Mouse (Mus musculus) ES-Bruce4 (cell line): ENCODE data around the gene Zfp385c.

Experiments
- CTCF ChIP-seq: IDR thresholded peaks from one replicate; pipeline ENCODE4 v1.8.1; 2011; ENCODE audit warnings: low read depth, low read length
- EP300 ChIP-seq: IDR thresholded peaks from 2 replicates; pipeline ENCODE4 v1.6.1; 2011; ENCODE audit warnings: low read depth, low read length; ENCODE audit not compliant: insufficient read depth
- POLR2A ChIP-seq: IDR thresholded peaks from one replicate; pipeline ENCODE4 v1.8.1; 2011; ENCODE audit warnings: low read length; ENCODE audit not compliant: insufficient read depth

DNA sequence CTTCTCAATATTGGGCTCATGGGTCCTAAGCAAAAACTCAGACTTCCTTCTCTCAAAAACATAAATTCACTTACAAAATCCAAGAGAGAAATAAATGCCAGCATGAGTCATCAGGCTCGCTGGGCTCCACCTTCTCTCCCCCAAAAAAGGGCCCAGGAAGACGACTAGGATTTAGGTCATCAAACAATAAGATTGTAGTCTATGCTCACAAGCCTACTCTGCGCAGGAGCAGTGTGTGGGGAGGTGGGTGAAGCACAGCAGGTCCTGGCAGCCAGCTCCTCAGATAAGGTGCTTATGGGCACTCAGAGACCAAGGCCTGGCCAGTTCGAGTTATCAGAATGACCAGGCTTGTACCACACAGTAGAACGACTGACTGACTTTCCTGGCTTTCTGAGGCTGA, 28.1 kb upstream of the Zfp385c start:
- TF ChIP-seq POLR2A = no peak
- TF ChIP-seq CTCF = no peak
- no peak for TF ChIP-seq EP300
